Mouse (Mus musculus) neural tube, embryonic 14.5 days (tissue): ENCODE results near the gene Clcn1. TPM values are rescaled to one million over a fixed set of nuclear protein-coding genes. Genes with fewer than 3 reads are reported as not detected.

Experiments used
- ATAC-seq: fragments of 200-750 bp; cut with Nextera tagmentation; 2 replicates; pipeline ENCODE4 v1.8.0; 2017; ENCODE audit warnings: low read depth, mild to moderate bottlenecking, moderate TSS enrichment, moderate library complexity
- H3K27ac ChIP-seq: fragments of 300-500 bp; sonication (generic); 2 replicates; pipeline ENCODE4 v1.5.1; 2014; ENCODE audit warnings: low read depth, mild to moderate bottlenecking, control low read depth, low read length, moderate library complexity, mixed read lengths
- H3K27me3 ChIP-seq: fragments of 300-500 bp; sonication (generic); 2 replicates; pipeline ENCODE4 v1.6.1; 2014; ENCODE audit warnings: low read length; ENCODE audit not compliant: control insufficient read depth, insufficient read depth
- H3K36me3 ChIP-seq: fragments of 300-500 bp; sonication (generic); 2 replicates; pipeline ENCODE4 v1.6.1; 2014; ENCODE audit warnings: low read length, mixed read lengths; ENCODE audit not compliant: control insufficient read depth, insufficient read depth
- H3K4me1 ChIP-seq: fragments of 300-500 bp; sonication (generic); 2 replicates; pipeline ENCODE4 v1.6.1; 2014; ENCODE audit warnings: low read length; ENCODE audit not compliant: control insufficient read depth, insufficient read depth
- H3K4me2 ChIP-seq: fragments of 300-500 bp; sonication (generic); 2 replicates; pipeline ENCODE4 v1.6.1; 2014; ENCODE audit warnings: mild to moderate bottlenecking, low read depth, low read length, control low read depth
- H3K4me3 ChIP-seq: fragments of 300-500 bp; sonication (generic); 2 replicates; pipeline ENCODE4 v1.5.1; 2014; ENCODE audit warnings: low read depth, low read length, control low read depth, mixed read lengths
- H3K9ac ChIP-seq: fragments of 300-500 bp; sonication (generic); replicated peaks from 2 replicates; pipeline ENCODE4 v1.6.1; 2014; ENCODE audit warnings: low read depth, mild to moderate bottlenecking, control low read depth, low read length, mixed read lengths
- H3K9me3 ChIP-seq: fragments of 300-500 bp; sonication (generic); 2 replicates; pipeline ENCODE4 v1.6.1; 2016; ENCODE audit warnings: low read length; ENCODE audit not compliant: control insufficient read depth
- WGBS: fragments of 180-500 bp; shearing (Covaris S2); extraction: QIAGEN DNeasy Blood & Tissue Kit; methylation state at CpG from one replicate; pipeline ENCODE4 v1.1.7; 2014; 5-methylcytosine and 5-hydroxymethylcytosine counted together
- polyA plus RNA-seq: library from polyadenylated mRNA; unstranded; fragments of >200 nt; fragmentation: Nextera tagmentation; extraction: Ambion mirVana; gene quantifications from 2 replicates; pipeline ENCODE4 v1.2.1, GENCODE M21; 2014

The Clcn1 gene
- polyA plus RNA-seq, 1 experiment from 2014 or later, result 2.6 TPM

DNA sequence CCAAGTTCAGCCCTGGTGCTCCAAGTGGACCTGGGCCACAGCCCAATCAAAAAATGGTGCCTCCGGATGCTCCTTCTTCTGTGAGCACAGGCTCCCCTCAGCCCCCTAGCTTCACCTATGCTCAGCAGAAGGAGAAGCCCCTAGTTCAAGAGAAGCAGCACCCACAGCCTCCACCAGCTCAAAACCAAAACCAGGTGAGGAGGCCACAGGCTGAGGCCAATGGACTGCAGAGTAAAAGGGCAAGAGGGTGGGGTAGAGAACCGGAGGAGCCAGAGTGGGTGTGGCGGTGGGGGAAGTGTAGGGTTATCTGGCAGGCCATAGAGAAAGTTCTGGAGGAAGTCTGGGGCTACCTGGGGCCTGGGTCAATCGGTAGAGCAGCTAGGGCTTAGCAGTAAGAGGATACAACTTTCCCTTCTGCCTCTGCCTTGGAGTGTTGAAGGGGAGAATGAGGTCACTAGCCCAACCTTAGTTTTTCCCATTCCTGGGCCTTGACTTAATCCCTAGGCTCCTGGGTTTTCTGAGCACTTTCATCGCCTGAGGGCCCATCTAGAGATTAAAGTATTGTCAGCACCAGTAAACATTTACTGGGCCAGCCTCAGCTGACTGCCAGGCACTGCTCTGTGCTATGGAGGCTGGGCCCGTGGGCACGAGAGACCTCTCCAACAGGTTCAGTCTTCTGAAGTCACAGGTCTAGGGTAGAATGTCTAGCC is 65.4 kb downstream of the Clcn1 start:
- no peak overlapping the region for H3K9ac ChIP-seq
- H3K4me1 ChIP-seq, result peaks cover 8% of the 10 kb centered on the region; the same call in 1 of the 2 replicates
- no peaks in the 10 kb centered on the region for H3K27me3 ChIP-seq
- 95% methylated on average over 7 of the region's 7 CpGs for WGBS
- no peak overlapping the region for H3K4me3 ChIP-seq
- no peak overlapping the region for H3K4me2 ChIP-seq
- no peak overlapping the region for H3K27ac ChIP-seq
- ATAC-seq, result no peak
- peaks cover 17% of the 10 kb centered on the region for H3K36me3 ChIP-seq
- H3K9me3 ChIP-seq, result no peaks in the 10 kb centered on the region

GRCm38 (mm10) chr6:42352486-42352846 is 66.0 kb downstream of the Clcn1 start:
- Histone ChIP-seq H3K9ac (no peak overlapping the region), H3K9me3 (no peaks in the 10 kb centered on the region), H3K36me3 (peaks cover 22% of the 10 kb centered on the region), H3K4me2 (no peak overlapping the region), H3K27me3 (no peaks in the 10 kb centered on the region), H3K4me3 (no peak overlapping the region), H3K27ac (no peak overlapping the region), H3K4me1 (peaks cover 8% of the 10 kb centered on the region; the same call in 1 of the 2 replicates)
- WGBS, result 100% methylated on average over 1 of the region's 1 CpGs
- no peak for ATAC-seq

DNA sequence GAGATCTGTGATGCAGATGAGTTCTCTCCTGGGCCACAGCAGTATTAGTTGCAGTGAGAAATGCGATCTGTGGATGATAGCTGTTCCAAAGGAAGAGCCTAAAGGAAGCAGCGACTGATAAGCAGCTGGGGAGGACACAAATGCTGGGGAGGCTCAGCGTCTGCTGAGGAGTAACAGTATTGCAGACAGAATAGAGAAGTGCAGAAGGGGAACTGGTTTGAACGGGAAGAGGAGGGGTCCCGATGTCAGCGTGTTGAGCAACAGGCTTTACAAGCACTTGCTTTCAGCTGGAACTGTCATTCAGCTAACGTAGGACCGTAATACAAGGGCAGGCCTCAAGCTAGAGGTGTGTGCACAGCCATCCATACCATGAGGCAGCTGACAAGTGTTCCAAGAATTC is 66.7 kb downstream of the Clcn1 start:
- WGBS, result 85% methylated on average over 8 of the region's 8 CpGs

GRCm38 (mm10) chr6:42354076-42355019 is 67.9 kb downstream of the Clcn1 start:
- Histone ChIP-seq H3K4me1 (peaks cover 8% of the 10 kb centered on the region; the same call in 1 of the 2 replicates), H3K9ac (no peak overlapping the region), H3K4me3 (no peak overlapping the region), H3K4me2 (no peak overlapping the region), H3K9me3 (no peaks in the 10 kb centered on the region), H3K27me3 (no peaks in the 10 kb centered on the region), H3K27ac (no peak overlapping the region), H3K36me3 (peaks cover 27% of the 10 kb centered on the region)
- 57% methylated on average over 11 of the region's 11 CpGs for WGBS
- no peak for ATAC-seq

More for the DNA sequence above, 66.7 kb downstream of the Clcn1 start:
- Histone ChIP-seq H3K4me2 (no peak overlapping the region), H3K9me3 (no peaks in the 10 kb centered on the region), H3K9ac (no peak overlapping the region), H3K36me3 (peaks cover 27% of the 10 kb centered on the region), H3K27me3 (no peaks in the 10 kb centered on the region), H3K4me1 (peaks cover 8% of the 10 kb centered on the region; the same call in 1 of the 2 replicates), H3K27ac (no peak overlapping the region), H3K4me3 (no peak overlapping the region)
- no peak for ATAC-seq

GRCm38 (mm10) chr6:42355366-42355765 is 68.9 kb downstream of the Clcn1 start:
- no peak overlapping the region for H3K27ac ChIP-seq
- whole genome bisulfite sequencing, result 96% methylated on average over 6 of the region's 6 CpGs
- no peak for ATAC-seq
- no peak overlapping the region for H3K4me2 ChIP-seq
- peaks cover 27% of the 10 kb centered on the region for H3K36me3 ChIP-seq
- H3K4me1 ChIP-seq, result peaks cover 8% of the 10 kb centered on the region; the same call in 1 of the 2 replicates
- no peak overlapping the region for H3K4me3 ChIP-seq
- no peaks in the 10 kb centered on the region for H3K9me3 ChIP-seq
- H3K9ac ChIP-seq, result no peak overlapping the region
- no peaks in the 10 kb centered on the region for H3K27me3 ChIP-seq

DNA sequence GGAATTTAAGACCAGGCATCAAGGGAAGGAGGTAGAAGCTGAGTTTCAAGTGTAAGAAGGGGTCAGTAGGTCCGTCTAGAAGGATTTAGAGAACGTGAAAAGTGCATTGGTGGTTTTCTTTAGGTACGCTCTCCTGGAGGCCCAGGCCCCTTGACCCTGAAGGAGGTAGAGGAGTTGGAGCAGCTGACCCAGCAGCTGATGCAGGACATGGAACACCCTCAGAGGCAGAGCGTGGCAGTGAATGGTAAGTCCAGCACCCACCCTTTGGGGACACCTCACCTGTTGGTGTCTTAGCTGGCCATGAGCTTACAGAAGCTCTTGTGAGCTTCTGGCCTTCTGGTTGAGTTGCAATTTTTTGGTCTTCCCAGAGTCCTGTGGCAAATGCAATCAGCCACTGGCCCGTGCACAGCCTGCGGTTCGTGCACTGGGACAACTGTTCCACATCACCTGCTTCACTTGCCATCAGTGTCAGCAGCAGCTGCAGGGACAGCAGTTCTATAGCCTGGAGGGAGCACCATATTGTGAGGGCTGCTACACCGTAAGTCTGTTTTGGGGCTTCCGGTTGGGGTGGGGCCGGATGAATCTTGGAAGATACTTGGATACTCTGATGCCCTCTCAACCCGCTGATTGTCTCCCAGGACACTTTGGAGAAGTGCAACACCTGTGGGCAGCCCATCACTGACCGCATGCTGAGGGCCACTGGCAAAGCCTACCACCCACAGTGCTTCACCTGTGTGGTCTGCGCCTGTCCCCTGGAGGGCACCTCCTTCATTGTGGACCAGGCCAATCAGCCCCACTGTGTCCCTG is 69.5 kb downstream of the Clcn1 start:
- no peak overlapping the region for H3K9ac ChIP-seq
- WGBS, result 94% methylated on average over 13 of the region's 13 CpGs
- ATAC-seq, result no peak

DNA sequence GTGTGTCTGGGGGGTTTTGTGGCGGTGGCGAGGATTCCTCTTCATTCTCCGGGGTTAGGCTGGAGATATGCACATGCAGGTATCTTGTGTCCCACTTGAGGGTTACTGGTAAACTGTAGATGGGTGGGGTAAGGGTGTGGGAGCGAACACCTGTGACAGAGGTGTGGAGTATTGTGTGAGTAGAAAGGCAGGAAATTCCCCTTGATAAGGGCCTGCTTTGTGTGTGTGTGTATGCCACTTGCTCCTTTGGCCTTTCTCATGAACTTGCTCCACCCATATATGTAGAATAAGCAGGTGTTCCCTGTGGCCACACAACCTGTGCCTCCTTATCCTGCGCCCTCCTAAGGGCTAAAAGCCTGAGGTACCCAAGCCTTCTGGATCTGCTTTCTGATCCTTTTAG is 70.4 kb downstream of the Clcn1 start:
- Histone ChIP-seq H3K27me3 (no peaks in the 10 kb centered on the region), H3K9me3 (no peaks in the 10 kb centered on the region), H3K9ac (no peak overlapping the region), H3K27ac (no peak overlapping the region), H3K36me3 (peaks cover 27% of the 10 kb centered on the region), H3K4me3 (no peak overlapping the region), H3K4me1 (0 out of 2 replicates have a peak, but pooled peaks cover 4% of the 10 kb centered on the region), H3K4me2 (no peak overlapping the region)
- WGBS, result 97% methylated on average over 5 of the region's 5 CpGs
- ATAC-seq, result no peak

More for the DNA sequence above, 69.5 kb downstream of the Clcn1 start:
- Histone ChIP-seq H3K27me3 (no peaks in the 10 kb centered on the region), H3K9me3 (no peaks in the 10 kb centered on the region), H3K4me3 (no peak overlapping the region), H3K4me1 (peaks cover 6% of the 10 kb centered on the region; the same call in 1 of the 2 replicates), H3K27ac (no peak overlapping the region), H3K36me3 (peaks cover 27% of the 10 kb centered on the region), H3K4me2 (no peak overlapping the region)

DNA sequence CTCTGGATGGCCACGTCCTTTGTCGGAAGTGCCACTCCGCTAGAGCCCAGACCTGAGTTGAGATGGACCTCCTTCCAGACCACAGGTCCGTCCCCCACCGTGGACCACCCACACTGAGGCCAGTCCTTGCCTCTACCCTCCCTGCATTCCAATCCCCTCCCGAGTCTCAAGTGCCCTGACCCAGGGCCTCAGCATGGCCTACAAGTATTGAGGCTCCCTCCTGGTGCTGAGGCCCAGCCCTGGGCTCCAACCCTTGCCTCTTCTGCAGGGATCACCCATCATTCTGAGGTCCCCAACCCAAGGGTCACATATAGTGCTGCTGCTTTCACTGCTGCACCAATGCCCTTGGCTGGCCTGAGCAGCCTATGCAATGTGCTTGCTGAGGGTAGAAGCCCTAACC is 71.4 kb downstream of the Clcn1 start:
- H3K27ac ChIP-seq, result no peak overlapping the region
- 0 out of 2 replicates have a peak, but pooled peaks cover 4% of the 10 kb centered on the region for H3K4me1 ChIP-seq
- H3K4me3 ChIP-seq, result no peak overlapping the region
- peaks cover 27% of the 10 kb centered on the region for H3K36me3 ChIP-seq
- no peaks in the 10 kb centered on the region for H3K27me3 ChIP-seq
- no peak overlapping the region for H3K9ac ChIP-seq
- H3K4me2 ChIP-seq, result no peak overlapping the region
- no peaks in the 10 kb centered on the region for H3K9me3 ChIP-seq
- ATAC-seq, result no peak
- 42% methylated on average over 6 of the region's 6 CpGs for WGBS
